Mouse (Mus musculus) intestine, embryonic 15.5 days (tissue): ENCODE measurements at regions not wholly inside any gene's neighbourhood (a gene's known extent, or its start where the extent isn't known, plus 50 kb on each side); places are given as distances from the start of the nearest gene placed in this dataset.

Experiments used
- ATAC-seq: fragments of 200-750 bp; cut with Nextera tagmentation; 2 replicates; pipeline ENCODE4 v1.8.0; 2017; ENCODE audit warnings: moderate TSS enrichment, moderate library complexity
- H3K27ac ChIP-seq: fragments of 300-500 bp; sonication (generic); 2 replicates; pipeline ENCODE4 v1.5.1; 2015; ENCODE audit warnings: mild to moderate bottlenecking, inconsistent platforms
- H3K27me3 ChIP-seq: fragments of 300-500 bp; sonication (generic); replicated peaks from 2 replicates; pipeline ENCODE4 v1.6.1; 2015; ENCODE audit warnings: inconsistent platforms
- H3K36me3 ChIP-seq: fragments of 300-500 bp; sonication (generic); 2 replicates; pipeline ENCODE4 v1.6.1; 2015; ENCODE audit warnings: inconsistent platforms
- H3K4me1 ChIP-seq: fragments of 300-500 bp; sonication (generic); replicated peaks from 2 replicates; pipeline ENCODE4 v1.6.1; 2015; ENCODE audit warnings: inconsistent platforms
- H3K4me2 ChIP-seq: fragments of 300-500 bp; sonication (generic); replicated peaks from 2 replicates; pipeline ENCODE4 v1.6.1; 2015; ENCODE audit warnings: mild to moderate bottlenecking, inconsistent platforms
- H3K4me3 ChIP-seq: fragments of 300-500 bp; sonication (generic); replicated peaks from 2 replicates; pipeline ENCODE4 v1.5.1; 2015; ENCODE audit warnings: inconsistent platforms
- H3K9ac ChIP-seq: fragments of 300-500 bp; sonication (generic); 2 replicates; pipeline ENCODE4 v1.6.1; 2015; ENCODE audit warnings: inconsistent platforms
- H3K9me3 ChIP-seq: fragments of 300-500 bp; sonication (generic); 2 replicates; pipeline ENCODE4 v1.6.1; 2016; ENCODE audit warnings: inconsistent platforms
- WGBS: fragments of 180-500 bp; shearing (Covaris S2); methylation state at CpG from one replicate; pipeline ENCODE4 v1.1.7; 2015; 5-methylcytosine and 5-hydroxymethylcytosine counted together

GRCm38 (mm10) chr10:51328772-51329171 lies 151.6 kb upstream of the Gm49339 start:
- no peak overlapping the region for H3K27ac ChIP-seq
- ATAC-seq, result no peak
- no peak overlapping the region for H3K9ac ChIP-seq
- no peaks in the 10 kb centered on the region for H3K9me3 ChIP-seq
- 68% methylated on average over 4 of the region's 4 CpGs for WGBS
- no peaks in the 10 kb centered on the region for H3K4me1 ChIP-seq
- no peaks in the 10 kb centered on the region for H3K27me3 ChIP-seq
- H3K4me3 ChIP-seq, result no peak overlapping the region
- no peak overlapping the region for H3K4me2 ChIP-seq
- H3K36me3 ChIP-seq, result no peaks in the 10 kb centered on the region

- 92% methylated on average over 2 of the region's 2 CpGs for WGBS
- Histone ChIP-seq H3K4me2 (no peak overlapping the region), H3K9me3 (no peaks in the 10 kb centered on the region), H3K9ac (no peak overlapping the region), H3K36me3 (no peaks in the 10 kb centered on the region), H3K27me3 (no peaks in the 10 kb centered on the region), H3K4me3 (no peak overlapping the region), H3K4me1 (no peaks in the 10 kb centered on the region), H3K27ac (no peak overlapping the region)
- no peak for ATAC-seq
Measured at GRCm38 (mm10) chr10:51329386-51329785, 151.0 kb upstream of the Gm49339 start.
